Mouse (Mus musculus): ENCODE results near the gene Epn3. TPM values are rescaled to one million over a fixed set of nuclear protein-coding genes. Genes with fewer than 3 reads are reported as not detected.

The Epn3 gene
- polyA plus RNA-seq, 1 experiment from 2014 or later = 12.0 TPM

DNA sequence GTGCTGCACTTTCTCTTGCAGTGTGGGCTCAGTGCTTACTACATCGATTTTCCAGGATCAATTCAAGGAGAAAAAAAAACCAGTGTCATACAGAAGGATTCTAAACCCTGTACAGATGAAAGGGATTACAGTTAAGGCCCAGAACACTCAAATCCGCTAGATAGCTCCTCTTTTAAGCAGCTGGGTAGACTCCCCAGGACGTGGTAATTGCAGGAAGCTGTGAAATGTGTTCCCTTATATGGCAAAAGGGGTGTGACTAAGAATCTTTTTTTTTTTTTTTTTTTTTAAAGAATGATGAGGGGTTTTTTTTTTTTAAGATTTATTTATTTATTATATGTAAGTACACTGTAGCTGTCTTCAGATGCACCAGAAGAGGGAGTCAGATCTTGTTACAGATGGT lies 29.1 kb upstream of the Epn3 start:
- H3K9me3 ChIP-seq = no peaks in the 10 kb centered on the region
- H3K4me1 ChIP-seq = 0 out of 2 replicates have a peak, but pooled peaks cover 3% of the 10 kb centered on the region
- H3K27ac ChIP-seq = no peak overlapping the region
- no peak overlapping the region for H3K4me2 ChIP-seq
- no peaks in the 10 kb centered on the region for H3K27me3 ChIP-seq (replicated peaks)
- ATAC-seq (ENCODE audit: insufficient read depth, low FRiP score, low read depth) = no peak
- no peak overlapping the region for H3K9ac ChIP-seq
- WGBS = 41% methylated on average over 3 of the region's 3 CpGs
- no peaks in the 10 kb centered on the region for H3K36me3 ChIP-seq
- no peak overlapping the region for H3K4me3 ChIP-seq (replicated peaks)

DNA sequence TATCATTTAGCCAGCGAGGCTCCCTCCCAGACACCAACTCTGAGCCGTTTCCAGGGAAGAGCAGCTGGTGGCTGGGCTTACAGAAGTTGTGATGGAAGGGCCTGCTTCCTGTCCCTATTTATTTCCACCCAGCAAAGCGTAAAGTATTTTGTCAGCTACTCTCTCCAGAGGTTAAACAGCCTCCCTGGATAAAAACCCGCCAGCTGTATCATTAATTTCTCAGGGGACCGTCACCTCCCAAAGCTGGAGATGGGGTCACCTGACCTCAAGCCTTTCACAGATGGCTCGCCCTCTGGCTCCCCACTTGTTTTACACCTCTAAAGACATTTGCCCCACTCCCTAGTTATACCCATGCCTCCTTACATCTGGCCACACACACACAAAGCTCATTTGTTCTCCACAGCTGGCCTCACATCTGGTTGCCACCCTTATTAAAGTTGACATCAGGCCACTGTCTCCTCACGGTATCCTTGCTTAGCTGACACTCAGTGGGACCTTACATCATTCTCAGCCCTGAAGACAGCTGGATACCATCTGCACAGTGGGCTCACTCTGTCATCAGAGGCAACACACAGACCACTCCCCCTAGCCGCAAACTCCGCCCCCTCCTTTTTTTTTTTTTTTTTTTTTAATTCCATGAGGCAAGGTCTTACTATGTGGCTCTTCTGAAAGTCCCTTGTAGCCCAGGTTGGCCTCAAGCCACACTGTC lies 26.6 kb upstream of the Epn3 start:
- H3K27ac ChIP-seq = peak overlapping the region; percentile 54; the same call in 1 of the 2 replicates
- no peaks in the 10 kb centered on the region for H3K9me3 ChIP-seq
- no peak overlapping the region for H3K4me3 ChIP-seq (replicated peaks)
- H3K9ac ChIP-seq = no peak overlapping the region
- H3K4me1 ChIP-seq = 0 out of 2 replicates have a peak, but pooled peaks cover 6% of the 10 kb centered on the region
- 44% methylated on average over 9 of the region's 9 CpGs for WGBS
- ATAC-seq (ENCODE audit: insufficient read depth, low FRiP score, low read depth) = peak; percentile 36; the same call in 1 of the 2 replicates
- H3K36me3 ChIP-seq = no peaks in the 10 kb centered on the region
- H3K4me2 ChIP-seq = no peak overlapping the region
- H3K27me3 ChIP-seq (replicated peaks) = no peaks in the 10 kb centered on the region

DNA sequence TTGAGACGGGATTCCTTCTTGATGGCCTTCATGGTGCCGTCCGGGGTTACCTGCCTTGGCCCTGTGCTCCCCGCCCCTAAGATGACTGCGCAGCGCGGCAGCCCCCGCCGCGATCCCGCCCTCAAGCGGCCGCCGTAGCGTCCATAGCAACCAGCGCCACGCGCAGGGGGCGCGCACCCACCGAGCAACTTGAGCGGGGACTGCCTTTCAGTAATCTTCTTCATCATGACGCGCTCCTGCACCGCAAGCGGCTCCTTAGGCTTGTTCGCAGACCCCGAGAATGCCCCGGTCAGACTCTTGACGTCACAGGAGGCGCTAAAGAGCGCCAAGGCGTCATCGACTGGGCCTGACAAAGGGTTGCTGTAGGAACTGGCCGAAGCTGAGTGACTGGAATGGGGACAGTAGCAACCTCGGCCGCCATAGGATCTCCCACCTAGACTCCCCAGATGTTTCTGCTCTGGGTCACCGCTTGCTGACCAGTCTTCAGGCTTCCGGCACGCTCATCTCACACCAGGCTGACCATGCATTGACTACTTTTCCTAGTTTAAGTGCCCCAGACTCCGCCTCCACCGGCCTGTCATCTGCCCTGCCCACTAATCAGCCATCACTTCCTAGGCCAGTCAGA lies 21.6 kb upstream of the Epn3 start, which contains the start of gene Mycbpap:
Gene Mycbpap, minus strand, starts transcription at position 524 of the 625 bp plus-strand sequence.
- peaks cover 10% of the 10 kb centered on the region; the same call in 1 of the 2 replicates for H3K4me1 ChIP-seq
- H3K36me3 ChIP-seq = no peaks in the 10 kb centered on the region
- H3K9me3 ChIP-seq = no peaks in the 10 kb centered on the region
- WGBS = 2% methylated on average over 42 of the region's 42 CpGs
- H3K4me2 ChIP-seq = peak within 1 kb of the TSS; percentile 92
- H3K9ac ChIP-seq = peak within 1 kb of the TSS; percentile 6; the same call in 1 of the 2 replicates
- H3K27ac ChIP-seq = no peak within 1 kb of the TSS
- peak within 1 kb of the TSS; percentile 58 for H3K4me3 ChIP-seq (replicated peaks)
- ATAC-seq (ENCODE audit: insufficient read depth, low FRiP score, low read depth) = peak; percentile 73
- no peaks in the 10 kb centered on the region for H3K27me3 ChIP-seq (replicated peaks)

GRCm38 (mm10) chr11:94513452-94513851 lies 13.7 kb upstream of the Epn3 start:
- ATAC-seq (ENCODE audit: insufficient read depth, low FRiP score, low read depth) = peak; percentile 39; the same call in 1 of the 2 replicates
- Histone ChIP-seq H3K4me3 (replicated peaks) (no peak overlapping the region), H3K9ac (no peak overlapping the region), H3K4me2 (no peak overlapping the region), H3K27ac (no peak overlapping the region), H3K27me3 (replicated peaks) (no peaks in the 10 kb centered on the region), H3K9me3 (no peaks in the 10 kb centered on the region), H3K4me1 (0 out of 2 replicates have a peak, but pooled peaks cover 2% of the 10 kb centered on the region), H3K36me3 (no peaks in the 10 kb centered on the region)
- WGBS = 34% methylated on average over 9 of the region's 9 CpGs

GRCm38 (mm10) chr11:94508976-94509375 lies 9.2 kb upstream of the Epn3 start:
- Histone ChIP-seq H3K27me3 (replicated peaks) (no peaks in the 10 kb centered on the region), H3K4me1 (0 out of 2 replicates have a peak, but pooled peaks cover 2% of the 10 kb centered on the region), H3K27ac (no peak overlapping the region), H3K9ac (no peak overlapping the region), H3K9me3 (no peaks in the 10 kb centered on the region), H3K36me3 (no peaks in the 10 kb centered on the region), H3K4me2 (no peak overlapping the region), H3K4me3 (replicated peaks) (no peak overlapping the region)
- 78% methylated on average over 10 of the region's 10 CpGs for WGBS
- no peak for ATAC-seq (ENCODE audit: insufficient read depth, low FRiP score, low read depth)

DNA sequence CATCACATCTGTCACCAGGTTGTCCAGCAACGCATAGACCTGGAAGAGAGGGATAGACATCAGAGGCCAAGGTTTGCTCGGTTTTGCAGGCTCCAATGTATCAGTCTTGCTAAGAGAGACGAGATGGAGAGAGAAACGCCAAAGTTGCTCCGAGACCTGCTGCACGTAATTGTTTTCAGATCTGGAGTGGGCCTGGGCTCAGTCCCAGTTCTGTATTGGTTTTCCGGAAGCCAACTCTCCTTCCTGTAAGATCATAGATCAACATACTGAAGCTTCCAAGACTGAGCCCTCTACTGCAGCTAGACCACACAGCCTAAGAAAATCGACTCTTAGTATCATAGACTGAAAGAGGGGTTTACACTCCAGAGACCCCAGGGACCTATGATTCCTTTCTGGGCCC lies 1.7 kb upstream of the Epn3 start:
- H3K4me3 ChIP-seq (replicated peaks) = no peak overlapping the region
- 85% methylated on average over 8 of the region's 8 CpGs for WGBS

DNA sequence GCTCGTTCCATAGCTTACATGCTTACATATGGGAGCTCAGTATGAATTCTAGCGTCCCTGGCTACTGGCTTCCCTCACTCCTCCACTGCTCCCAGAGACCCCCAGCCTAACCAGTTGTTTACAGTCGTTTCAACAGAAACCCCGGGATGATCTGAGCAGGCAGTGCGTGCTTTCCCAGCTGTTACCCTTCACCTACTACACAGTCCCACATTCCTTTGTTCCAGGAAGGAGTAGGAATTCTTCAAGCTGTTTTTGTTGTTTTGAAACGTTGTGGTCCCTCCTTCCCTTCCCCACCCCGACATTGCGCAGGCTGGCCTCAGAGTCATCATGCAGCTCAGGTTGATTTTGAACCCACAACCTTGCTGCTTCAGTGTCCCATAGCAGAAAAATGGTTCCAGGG lies 588 bp upstream of the Epn3 start:
- Histone ChIP-seq H3K9me3 (no peaks in the 10 kb centered on the region), H3K36me3 (no peaks in the 10 kb centered on the region), H3K4me1 (peaks cover 19% of the 10 kb centered on the region), H3K4me2 (peak overlapping the region; percentile 60), H3K27me3 (replicated peaks) (no peaks in the 10 kb centered on the region), H3K9ac (no peak overlapping the region), H3K4me3 (replicated peaks) (peak overlapping the region; percentile 44), H3K27ac (peak overlapping the region; percentile 71)
- ATAC-seq (ENCODE audit: insufficient read depth, low FRiP score, low read depth) = no peak
- WGBS = 14% methylated on average over 8 of the region's 8 CpGs

More for the DNA sequence above, 1.7 kb upstream of the Epn3 start:
- H3K27me3 ChIP-seq (replicated peaks) = no peaks in the 10 kb centered on the region
- no peak overlapping the region for H3K9ac ChIP-seq
- H3K4me2 ChIP-seq = no peak overlapping the region
- no peak for ATAC-seq (ENCODE audit: insufficient read depth, low FRiP score, low read depth)
- H3K9me3 ChIP-seq = no peaks in the 10 kb centered on the region
- H3K27ac ChIP-seq = no peak overlapping the region
- peaks cover 19% of the 10 kb centered on the region for H3K4me1 ChIP-seq
- H3K36me3 ChIP-seq = no peaks in the 10 kb centered on the region

GRCm38 (mm10) chr11:94499035-94499434 lies 739 bp downstream of the Epn3 start:
- H3K9ac ChIP-seq = no peak overlapping the region
- H3K27ac ChIP-seq = peak overlapping the region; percentile 90
- H3K4me1 ChIP-seq = peaks cover 19% of the 10 kb centered on the region
- WGBS = 6% methylated on average over 2 of the region's 2 CpGs
- ATAC-seq (ENCODE audit: insufficient read depth, low FRiP score, low read depth) = no peak
- H3K4me3 ChIP-seq (replicated peaks) = peak overlapping the region; percentile 44
- H3K27me3 ChIP-seq (replicated peaks) = no peaks in the 10 kb centered on the region
- no peaks in the 10 kb centered on the region for H3K9me3 ChIP-seq
- peak overlapping the region; percentile 60 for H3K4me2 ChIP-seq
- H3K36me3 ChIP-seq = no peaks in the 10 kb centered on the region; the same call in 1 of the 2 replicates

GRCm38 (mm10) chr11:94498093-94498996 lies 1.4 kb downstream of the Epn3 start:
- no peaks in the 10 kb centered on the region; the same call in 1 of the 2 replicates for H3K36me3 ChIP-seq
- H3K4me3 ChIP-seq (replicated peaks) = peak overlapping the region; percentile 44
- H3K9ac ChIP-seq = no peak overlapping the region
- peak overlapping the region; percentile 90 for H3K27ac ChIP-seq
- H3K9me3 ChIP-seq = no peaks in the 10 kb centered on the region
- H3K4me1 ChIP-seq = peaks cover 19% of the 10 kb centered on the region
- no peaks in the 10 kb centered on the region for H3K27me3 ChIP-seq (replicated peaks)
- H3K4me2 ChIP-seq = peak overlapping the region; percentile 60
- WGBS = 21% methylated on average over 19 of the region's 19 CpGs
- ATAC-seq (ENCODE audit: insufficient read depth, low FRiP score, low read depth) = peak; percentile 79

DNA sequence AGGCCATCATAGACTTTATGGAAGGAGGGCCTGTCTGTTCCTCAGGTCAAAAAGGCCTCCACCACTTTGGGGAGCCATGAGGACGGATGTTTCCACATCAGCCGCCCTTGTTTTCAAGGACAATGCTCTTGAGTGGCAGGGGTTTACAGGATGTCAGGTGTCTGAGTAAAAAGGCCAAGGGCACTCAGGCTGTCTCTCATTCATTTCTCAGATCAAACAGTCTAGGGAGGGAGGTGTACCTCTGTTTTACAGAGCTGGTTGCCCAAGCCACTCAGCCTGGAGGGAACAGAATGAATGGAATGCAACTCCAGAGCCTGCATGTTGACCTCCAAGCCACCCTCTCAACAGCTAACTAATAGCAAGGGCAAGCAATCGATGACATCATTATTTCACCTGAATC lies 4.4 kb downstream of the Epn3 start:
- Histone ChIP-seq H3K9ac (no peak overlapping the region), H3K4me3 (replicated peaks) (no peak overlapping the region), H3K27me3 (replicated peaks) (no peaks in the 10 kb centered on the region), H3K27ac (no peak overlapping the region), H3K4me1 (peaks cover 28% of the 10 kb centered on the region), H3K4me2 (no peak overlapping the region), H3K9me3 (no peaks in the 10 kb centered on the region), H3K36me3 (no peaks in the 10 kb centered on the region; the same call in 1 of the 2 replicates)
- no peak for ATAC-seq (ENCODE audit: insufficient read depth, low FRiP score, low read depth)
- 69% methylated on average over 3 of the region's 3 CpGs for WGBS

DNA sequence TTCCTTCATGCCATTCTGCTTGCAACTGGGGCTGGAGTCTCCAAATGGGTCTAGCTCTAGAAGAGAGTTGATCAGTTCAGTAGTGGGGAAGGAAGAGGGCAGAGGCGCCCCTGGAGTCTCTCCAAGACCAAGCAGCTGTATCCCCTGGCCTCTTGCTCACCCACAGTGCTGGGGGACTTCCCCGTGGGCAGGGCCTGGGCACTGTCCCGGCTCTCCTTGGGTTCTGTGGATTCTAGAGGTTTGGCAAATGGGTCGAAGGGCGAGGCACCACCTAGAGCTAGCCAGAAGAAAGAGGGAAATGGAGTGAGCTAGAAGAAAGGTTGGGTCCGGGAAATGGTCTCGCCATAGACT lies 8.1 kb downstream of the Epn3 start:
- Histone ChIP-seq H3K27me3 (replicated peaks) (no peaks in the 10 kb centered on the region; the same call in 1 of the 2 replicates), H3K9me3 (no peaks in the 10 kb centered on the region), H3K9ac (no peak overlapping the region), H3K4me3 (replicated peaks) (peak overlapping the region; percentile 46; the same call in 1 of the 2 replicates), H3K4me1 (peaks cover 11% of the 10 kb centered on the region; the same call in 1 of the 2 replicates), H3K4me2 (peak overlapping the region; percentile 80), H3K36me3 (no peaks in the 10 kb centered on the region; the same call in 1 of the 2 replicates), H3K27ac (no peak overlapping the region)
- no peak for ATAC-seq (ENCODE audit: insufficient read depth, low FRiP score, low read depth)
- WGBS = 64% methylated on average over 7 of the region's 7 CpGs
